Mouse (Mus musculus) heart, adult 9 months (tissue): ENCODE data around the gene Kcnq5.

ENCODE experiments used
- DNase-seq, 2 experiments: peaks; one replicate each; pipeline ENCODE4 v3.0.0; 2022; ENCODE audit warnings: low spot score in 2 of 2

Kcnq5 gene

GRCm38 (mm10) chr1:21961251-21962082 lies at the start of gene Kcnq5:
Gene Kcnq5 (minus strand): TSS chr1:21961942.
- DNase-seq = peak in 1 of 2 experiments; percentile 19

GRCm38 (mm10) chr1:21979755-21980154 lies 18.0 kb upstream of the Kcnq5 start:
- DNase-seq = no peak

GRCm38 (mm10) chr1:21979292-21979691 lies 17.6 kb upstream of the Kcnq5 start:
- no peak for DNase-seq

GRCm38 (mm10) chr1:21974040-21974439 lies 12.3 kb upstream of the Kcnq5 start:
- DNase-seq = no peak

- no peak for DNase-seq
Observed at GRCm38 (mm10) chr1:21967139-21967538, 5.4 kb upstream of the Kcnq5 start.

GRCm38 (mm10) chr1:21962896-21963864 lies 1.4 kb upstream of the Kcnq5 start:
- DNase-seq = no peak

- DNase-seq = no peak
Observed at GRCm38 (mm10) chr1:21962083-21962471, 335 bp upstream of the Kcnq5 start.

- no peak for DNase-seq
Observed at GRCm38 (mm10) chr1:21960421-21961250, 1.1 kb downstream of the Kcnq5 start.

GRCm38 (mm10) chr1:21959648-21960285 lies 2.0 kb downstream of the Kcnq5 start:
- no peak for DNase-seq

- no peak for DNase-seq
Observed at GRCm38 (mm10) chr1:21958013-21958412, 3.7 kb downstream of the Kcnq5 start.

- no peak for DNase-seq
Observed at GRCm38 (mm10) chr1:21940831-21941230, 20.9 kb downstream of the Kcnq5 start.

- no peak for DNase-seq
Observed at GRCm38 (mm10) chr1:21927182-21927581, 34.6 kb downstream of the Kcnq5 start.

GRCm38 (mm10) chr1:21923293-21923642 lies 38.5 kb downstream of the Kcnq5 start:
- no peak for DNase-seq

- no peak for DNase-seq
Observed at GRCm38 (mm10) chr1:21922578-21923292, 39.0 kb downstream of the Kcnq5 start.

- no peak for DNase-seq
Observed at GRCm38 (mm10) chr1:21919276-21919675, 42.5 kb downstream of the Kcnq5 start.

GRCm38 (mm10) chr1:21896067-21896719 lies 65.5 kb downstream of the Kcnq5 start:
- DNase-seq = no peak

GRCm38 (mm10) chr1:21883747-21884146 lies 78.0 kb downstream of the Kcnq5 start:
- DNase-seq = no peak

- DNase-seq = no peak
Observed at GRCm38 (mm10) chr1:21870889-21871288, 90.9 kb downstream of the Kcnq5 start.

GRCm38 (mm10) chr1:21868484-21868883 lies 93.3 kb downstream of the Kcnq5 start:
- no peak for DNase-seq

GRCm38 (mm10) chr1:21856399-21856798 lies 105.3 kb downstream of the Kcnq5 start:
- no peak for DNase-seq
